Mouse (Mus musculus): ENCODE data around the gene Sec23ip. TPM values are rescaled to one million over a fixed set of nuclear protein-coding genes. Genes with fewer than 3 reads are reported as not detected.

Sec23ip gene
- polyA plus RNA-seq, 1 experiment, result 24.3 TPM

- no peak for TF ChIP-seq POLR2A (IDR thresholded peaks at IDR 0.05; ENCODE audit: borderline replicate concordance, extremely low read depth, low read depth, low read length)
- no peak for TF ChIP-seq CTCF (IDR thresholded peaks at IDR 0.05; ENCODE audit: insufficient read depth, low read length)
- H3K4me3 ChIP-seq (replicated peaks; ENCODE audit: extremely low read depth, low read depth, low read length), result no peak overlapping the region
- H3K4me1 ChIP-seq (ENCODE audit: control insufficient read depth, insufficient read depth, low read length), result peaks cover 10% of the 10 kb centered on the region
- DNase-seq, result no peak
- WGBS, result 37% methylated on average over 5 of the region's 5 CpGs
Observed at GRCm38 (mm10) chr7:128738041-128738440, 6.7 kb upstream of the Sec23ip start.

- TF ChIP-seq POLR2A (IDR thresholded peaks at IDR 0.05; ENCODE audit: borderline replicate concordance, extremely low read depth, low read depth, low read length) (no peak), CTCF (IDR thresholded peaks at IDR 0.05; ENCODE audit: insufficient read depth, low read length) (no peak)
- H3K4me1 ChIP-seq (ENCODE audit: control insufficient read depth, insufficient read depth, low read length), result peaks cover 10% of the 10 kb centered on the region
- DNase-seq, result no peak
- H3K4me3 ChIP-seq (replicated peaks; ENCODE audit: extremely low read depth, low read depth, low read length), result peak overlapping the region; percentile 84
- WGBS, result 2% methylated on average over 15 of the region's 15 CpGs
Observed at GRCm38 (mm10) chr7:128739116-128739461, 5.7 kb upstream of the Sec23ip start.

GRCm38 (mm10) chr7:128739462-128740277 is 5.1 kb upstream of the Sec23ip start:
- peak; percentile 65 for DNase-seq
- no peak for TF ChIP-seq CTCF (IDR thresholded peaks at IDR 0.05; ENCODE audit: insufficient read depth, low read length)
- peak; percentile 28; the same call in 1 of the 2 replicates for TF ChIP-seq POLR2A (IDR thresholded peaks at IDR 0.05; ENCODE audit: borderline replicate concordance, extremely low read depth, low read depth, low read length)
- H3K4me3 ChIP-seq (replicated peaks; ENCODE audit: extremely low read depth, low read depth, low read length), result peak overlapping the region; percentile 84
- H3K4me1 ChIP-seq (ENCODE audit: control insufficient read depth, insufficient read depth, low read length), result peaks cover 10% of the 10 kb centered on the region
- under 1% methylated on average over 79 of the region's 80 CpGs for WGBS

- peaks cover 10% of the 10 kb centered on the region for H3K4me1 ChIP-seq (ENCODE audit: control insufficient read depth, insufficient read depth, low read length)
- H3K4me3 ChIP-seq (replicated peaks; ENCODE audit: extremely low read depth, low read depth, low read length), result peak within 1 kb of the TSS; percentile 84
- WGBS, result under 1% methylated on average over 31 of the region's 35 CpGs
- TF ChIP-seq POLR2A (IDR thresholded peaks at IDR 0.05; ENCODE audit: borderline replicate concordance, extremely low read depth, low read depth, low read length), result peak; percentile 69; the same call in 1 of the 2 replicates
- no peak for TF ChIP-seq CTCF (IDR thresholded peaks at IDR 0.05; ENCODE audit: insufficient read depth, low read length)
- DNase-seq, result peak; percentile 95
Observed at GRCm38 (mm10) chr7:128740334-128740733, 4.4 kb upstream of the Sec23ip start, which contains the start of gene Mcmbp. TSS of gene Mcmbp (minus strand) at chr7:128740495.

GRCm38 (mm10) chr7:128743898-128744297 is 845 bp upstream of the Sec23ip start:
- Histone ChIP-seq H3K4me1 (ENCODE audit: control insufficient read depth, insufficient read depth, low read length) (peaks cover 9% of the 10 kb centered on the region), H3K4me3 (replicated peaks; ENCODE audit: extremely low read depth, low read depth, low read length) (no peak overlapping the region)
- no peak for DNase-seq
- 50% methylated on average over 2 of the region's 2 CpGs for WGBS
- TF ChIP-seq POLR2A (IDR thresholded peaks at IDR 0.05; ENCODE audit: borderline replicate concordance, extremely low read depth, low read depth, low read length) (no peak), CTCF (IDR thresholded peaks at IDR 0.05; ENCODE audit: insufficient read depth, low read length) (no peak)

DNA sequence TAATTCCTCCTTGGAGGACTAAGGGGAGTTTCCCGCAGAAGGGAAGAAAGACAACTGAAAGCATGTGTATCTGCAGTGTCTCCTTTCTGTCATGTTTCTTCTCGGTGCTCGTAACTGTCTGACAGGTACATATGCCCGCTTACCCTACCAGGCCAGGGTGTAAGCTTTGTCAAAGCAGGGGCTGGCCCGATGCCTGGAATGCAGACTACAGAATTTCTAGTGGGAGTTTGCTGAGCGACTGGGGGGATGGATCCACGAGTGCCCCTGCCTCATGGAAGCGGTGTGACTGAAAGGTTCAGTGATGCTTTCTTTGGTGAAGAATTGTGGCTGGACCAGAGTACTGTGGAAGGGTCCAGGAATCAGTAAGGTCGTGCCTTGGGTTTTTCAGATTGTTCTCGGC is 1.4 kb downstream of the Sec23ip start:
- 75% methylated on average over 10 of the region's 10 CpGs for WGBS
- no peak overlapping the region for H3K4me3 ChIP-seq (replicated peaks; ENCODE audit: extremely low read depth, low read depth, low read length)
- no peak for DNase-seq
- no peak for TF ChIP-seq CTCF (IDR thresholded peaks at IDR 0.05; ENCODE audit: insufficient read depth, low read length)
- no peak for TF ChIP-seq POLR2A (IDR thresholded peaks at IDR 0.05; ENCODE audit: borderline replicate concordance, extremely low read depth, low read depth, low read length)
- peaks cover 9% of the 10 kb centered on the region; the same call in 1 of the 2 replicates for H3K4me1 ChIP-seq (ENCODE audit: control insufficient read depth, insufficient read depth, low read length)

GRCm38 (mm10) chr7:128748758-128749157 is 4.0 kb downstream of the Sec23ip start:
- Histone ChIP-seq H3K4me3 (replicated peaks; ENCODE audit: extremely low read depth, low read depth, low read length) (no peak overlapping the region), H3K4me1 (ENCODE audit: control insufficient read depth, insufficient read depth, low read length) (peaks cover 9% of the 10 kb centered on the region; the same call in 1 of the 2 replicates)
- no peak for TF ChIP-seq POLR2A (IDR thresholded peaks at IDR 0.05; ENCODE audit: borderline replicate concordance, extremely low read depth, low read depth, low read length)
- TF ChIP-seq CTCF (IDR thresholded peaks at IDR 0.05; ENCODE audit: insufficient read depth, low read length), result no peak
- peak; percentile 48 for DNase-seq
- 26% methylated on average over 3 of the region's 3 CpGs for WGBS

DNA sequence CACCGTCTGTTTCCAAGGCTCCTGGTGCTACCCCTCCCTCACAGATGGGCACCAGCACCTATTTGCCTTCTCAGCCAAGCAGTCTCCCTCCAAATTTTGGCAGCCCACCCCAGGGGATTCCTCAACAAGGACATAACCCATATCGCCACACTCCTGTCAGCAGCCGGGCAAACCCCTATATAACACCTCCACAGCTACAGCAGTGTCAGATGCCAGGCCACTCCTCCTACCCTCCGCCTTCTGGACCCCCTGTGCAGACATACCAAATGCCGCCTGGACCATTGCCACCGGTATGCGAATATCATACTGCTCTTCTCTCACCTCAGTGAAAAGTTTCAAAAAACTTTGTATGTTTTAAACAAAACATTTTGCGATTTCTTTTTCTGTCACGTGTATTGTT is 5.6 kb downstream of the Sec23ip start:
- peaks cover 9% of the 10 kb centered on the region; the same call in 1 of the 2 replicates for H3K4me1 ChIP-seq (ENCODE audit: control insufficient read depth, insufficient read depth, low read length)
- TF ChIP-seq CTCF (IDR thresholded peaks at IDR 0.05; ENCODE audit: insufficient read depth, low read length), result no peak
- WGBS, result 88% methylated on average over 9 of the region's 9 CpGs
- H3K4me3 ChIP-seq (replicated peaks; ENCODE audit: extremely low read depth, low read depth, low read length), result no peak overlapping the region
- DNase-seq, result no peak

DNA sequence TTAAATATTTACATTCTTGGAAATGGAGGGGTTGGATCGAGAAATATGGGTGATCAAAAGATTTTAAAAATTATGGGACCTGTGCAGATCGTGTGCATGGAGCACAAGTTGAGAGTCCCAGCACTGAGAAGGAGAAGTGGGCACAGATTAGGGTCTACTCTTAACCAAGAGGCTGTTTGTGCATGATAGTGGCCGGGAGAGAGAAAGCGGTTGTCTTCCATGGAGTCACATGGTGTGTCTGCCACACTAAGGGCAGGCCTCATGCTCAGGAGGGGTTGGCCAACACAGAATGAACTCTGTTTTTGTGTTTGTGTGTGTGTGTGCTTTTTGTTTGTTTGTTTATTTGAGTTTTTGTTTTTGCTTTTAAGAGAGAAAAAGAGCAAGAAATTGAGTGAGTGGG is 7.3 kb downstream of the Sec23ip start:
- no peak for DNase-seq
- WGBS, result 84% methylated on average over 4 of the region's 4 CpGs
- TF ChIP-seq POLR2A (IDR thresholded peaks at IDR 0.05; ENCODE audit: borderline replicate concordance, extremely low read depth, low read depth, low read length) (no peak), CTCF (IDR thresholded peaks at IDR 0.05; ENCODE audit: insufficient read depth, low read length) (no peak)
- H3K4me1 ChIP-seq (ENCODE audit: control insufficient read depth, insufficient read depth, low read length), result peaks cover 2% of the 10 kb centered on the region; the same call in 1 of the 2 replicates
- H3K4me3 ChIP-seq (replicated peaks; ENCODE audit: extremely low read depth, low read depth, low read length), result no peak overlapping the region

GRCm38 (mm10) chr7:128755396-128755795 is 10.7 kb downstream of the Sec23ip start:
- H3K4me3 ChIP-seq (replicated peaks; ENCODE audit: extremely low read depth, low read depth, low read length), result no peak overlapping the region
- WGBS, result 93% methylated on average over 1 of the region's 1 CpGs
- H3K4me1 ChIP-seq (ENCODE audit: control insufficient read depth, insufficient read depth, low read length), result no peaks in the 10 kb centered on the region
- no peak for DNase-seq
- TF ChIP-seq CTCF (IDR thresholded peaks at IDR 0.05; ENCODE audit: insufficient read depth, low read length), result no peak
- TF ChIP-seq POLR2A (IDR thresholded peaks at IDR 0.05; ENCODE audit: borderline replicate concordance, extremely low read depth, low read depth, low read length), result no peak
